Mouse (Mus musculus): ENCODE data around the gene Cyth3.

DNA sequence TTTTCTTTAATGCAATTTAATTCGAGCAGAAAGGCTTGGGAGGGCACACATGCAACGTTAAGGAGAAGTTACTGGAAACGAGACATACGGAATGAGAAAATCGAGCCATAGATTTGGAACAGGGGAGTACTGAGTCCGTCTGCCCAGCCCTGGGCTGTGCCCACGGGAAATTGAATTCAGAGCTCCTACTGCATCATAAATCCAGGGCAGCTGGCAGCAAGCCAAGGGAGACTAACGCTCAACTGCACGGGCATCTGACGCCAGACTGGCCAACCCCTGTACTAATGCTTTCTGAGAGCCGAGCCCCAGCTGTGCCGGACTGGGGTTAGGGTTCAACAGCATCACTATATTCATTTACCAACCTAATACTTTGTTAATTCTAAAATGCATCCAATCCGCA is 1.3 kb upstream of the Cyth3 start:
- TF ChIP-seq CTCF (IDR thresholded peaks at IDR 0.05; ENCODE audit: insufficient read depth, low read length) (no peak), POLR2A (IDR thresholded peaks at IDR 0.05; ENCODE audit: borderline replicate concordance, extremely low read depth, low read depth, low read length) (no peak)
